ENCODE assay signal across 10 mouse cellular contexts in genomic region chrY:90741006-90741405, GRCm38 (mm10). TPM values are rescaled to one million over a fixed set of nuclear protein-coding genes. Genes with fewer than 3 reads are reported as not detected.
DNase-seq lines count a peak whose midpoint lies in the region; ATAC-seq and TF ChIP-seq lines count a peak whose summit lies in the region.
"Not testable (repeated sequence)": the region's sequence is repeated elsewhere in the genome, so short reads cannot be mapped to it uniquely, and the experiment has no call there.
"Had no signal": no experiment of that assay in that cellular context is flagged by ENCODE, and none has a peak within 500 bp of the region (broad histone marks: within the 10 kb centered on the region; RNA-seq: fewer than 3 reads in every experiment).

No protein-coding gene starts in this region.

- peaks cover 48% of the 10 kb centered on the region for H3K9me3 ChIP-seq in embryonic facial prominence, embryonic 12.5 days
- H3K9me3 ChIP-seq in heart, embryonic 10.5 days = peaks cover 52% of the 10 kb centered on the region
- H3K9me3 ChIP-seq in midbrain, embryonic 14.5 days (ENCODE audit: control insufficient read depth, low read length) = peaks cover 61% of the 10 kb centered on the region

- H3K4me1 ChIP-seq in embryonic facial prominence, embryonic 12.5 days; heart, embryonic 10.5 days; midbrain, embryonic 14.5 days (ENCODE audit: control insufficient read depth, insufficient read depth, low read length); spleen, adult 2 months (ENCODE audit: control insufficient read depth, insufficient read depth, insufficient read length): not testable (repeated sequence)

- DNase-seq in 416B (ENCODE audit: low read depth) = peak; percentile 94
- DNase-seq in adrenal gland, adult 8-10 months = peak; percentile 2
- DNase-seq in heart, embryonic 10.5 days (ENCODE audit: low spot score) = peak; percentile 88
- DNase-seq in kidney, adult 9 months = peak; percentile 31
- DNase-seq in liver = peak; percentile 60
- peak; percentile 75 for DNase-seq in midbrain, embryonic 14.5 days
- peak; percentile 34 to 37 for DNase-seq in spleen, adult 2 months (ENCODE audit: low read depth in 1 of 2, low spot score in 2 of 2)

- peaks cover 51% of the 10 kb centered on the region for H3K36me3 ChIP-seq in embryonic facial prominence, embryonic 12.5 days
- peaks cover 52% of the 10 kb centered on the region for H3K36me3 ChIP-seq in heart, embryonic 10.5 days
- peaks cover 44% of the 10 kb centered on the region for H3K36me3 ChIP-seq in midbrain, embryonic 14.5 days (ENCODE audit: control insufficient read depth, insufficient read depth, low read length)
- peaks cover 15% of the 10 kb centered on the region for H3K36me3 ChIP-seq in spleen, adult 2 months (ENCODE audit: control insufficient read depth, insufficient read depth, low read length)

- peak; percentile 59 for ATAC-seq in embryonic facial prominence, embryonic 12.5 days (ENCODE audit: insufficient number of reproducible peaks, insufficient read depth, low FRiP score, low TSS enrichment)
- peak; percentile 40 for ATAC-seq in midbrain, embryonic 14.5 days (ENCODE audit: low FRiP score, low TSS enrichment)

- not testable (repeated sequence) for TF ChIP-seq POLR2A in spleen, adult 2 months (IDR thresholded peaks at IDR 0.05; ENCODE audit: low read depth, low read length)

- H3K9ac ChIP-seq in embryonic facial prominence, embryonic 12.5 days; midbrain, embryonic 14.5 days (replicated peaks; ENCODE audit: low read length): not testable (repeated sequence)

- 76% methylated on average over 38 of the region's 38 CpGs for WGBS in embryonic facial prominence, embryonic 12.5 days
- WGBS in heart, embryonic 10.5 days = 78% methylated on average over 38 of the region's 38 CpGs
- 76% methylated on average over 38 of the region's 38 CpGs for WGBS in midbrain, embryonic 14.5 days
- 86% methylated on average over 38 of the region's 38 CpGs for WGBS in spleen, adult 2 months

- not testable (repeated sequence) for TF ChIP-seq CTCF in spleen, adult 2 months (IDR thresholded peaks at IDR 0.05; ENCODE audit: extremely low read depth, insufficient read depth, insufficient read length, insufficient replicate concordance)

- H3K4me3 ChIP-seq in embryonic facial prominence, embryonic 12.5 days; heart, embryonic 10.5 days; midbrain, embryonic 14.5 days (replicated peaks; ENCODE audit: low read depth, low read length); spleen, adult 2 months (ENCODE audit: extremely low read depth, insufficient read depth, insufficient read length): not testable (repeated sequence)

- not testable (repeated sequence) for H3K4me2 ChIP-seq in embryonic facial prominence, embryonic 12.5 days (replicated peaks); midbrain, embryonic 14.5 days (ENCODE audit: low read length)

- not testable (repeated sequence) for H3K27ac ChIP-seq in embryonic facial prominence, embryonic 12.5 days; heart, embryonic 10.5 days; midbrain, embryonic 14.5 days (replicated peaks; ENCODE audit: low read depth, low read length); spleen, adult 2 months (ENCODE audit: insufficient read depth, low read length)

- H3K27me3 ChIP-seq in embryonic facial prominence, embryonic 12.5 days; heart, embryonic 10.5 days (ENCODE audit: insufficient read depth, poor library complexity, severe bottlenecking); midbrain, embryonic 14.5 days (ENCODE audit: control insufficient read depth, insufficient read depth, low read length); spleen, adult 2 months (ENCODE audit: control insufficient read depth, insufficient read depth, low read length): not testable (repeated sequence)

RNA-seq across cellular contexts. Expression of gene Gm21860, which starts 13.6 kb away (rescaled TPM):
- not detected for total RNA-seq in adrenal gland, adult 8-10 months (2022)
- not detected in 2 replicates for polyA plus RNA-seq in embryonic facial prominence, embryonic 12.5 days (2016; fragmentation: Nextera tagmentation; extraction: Ambion mirVana)
- not detected in 2 replicates for polyA plus RNA-seq in heart, embryonic 10.5 days (2016; fragmentation: Nextera tagmentation; extraction: Ambion mirVana)
- polyA plus RNA-seq in midbrain, embryonic 14.5 days (2014; fragmentation: Nextera tagmentation; extraction: Ambion mirVana) = not detected in 2 replicates
- polyA plus RNA-seq in spleen, adult 2 months (2012; rRNA removed) = not detected in 2 replicates
- total RNA-seq: hematopoietic stem cell, adult 5-6 weeks had no signal
- polyA plus RNA-seq: cortical plate, adult 2 months had no signal

RNA-seq across cellular contexts. Expression of gene Gm47283, which starts 43.5 kb away (rescaled TPM):
- total RNA-seq in adrenal gland, adult 8-10 months (2022) = not detected
- not detected in 2 replicates for polyA plus RNA-seq in embryonic facial prominence, embryonic 12.5 days (2016; fragmentation: Nextera tagmentation; extraction: Ambion mirVana)
- polyA plus RNA-seq in heart, embryonic 10.5 days (2016; fragmentation: Nextera tagmentation; extraction: Ambion mirVana) = not detected in 2 replicates
- polyA plus RNA-seq in midbrain, embryonic 14.5 days (2014; fragmentation: Nextera tagmentation; extraction: Ambion mirVana) = not detected in 2 replicates
- not detected in 2 replicates for polyA plus RNA-seq in spleen, adult 2 months (2012; rRNA removed)
- total RNA-seq: hematopoietic stem cell, adult 5-6 weeks had no signal
- polyA plus RNA-seq: cortical plate, adult 2 months had no signal

Comparison
In these comparisons a context has a peak if more than half of its experiments do, and no peak if none do; other contexts are left out.
1. DNase-seq: peak in every context shown above with its lines; median percentile 94 in 416B; 88 in heart, embryonic 10.5 days; 75 in midbrain, embryonic 14.5 days; 60 in liver; 36 in spleen, adult 2 months; 31 in kidney, adult 9 months; 2 in adrenal gland, adult 8-10 months.